Mouse (Mus musculus) cerebellum, adult 2 months (tissue): ENCODE data around the gene P2rx2. TPM values are rescaled to one million over a fixed set of nuclear protein-coding genes. Genes with fewer than 3 reads are reported as not detected.

Experiments used
- DNase-seq, 2 experiments: peaks; one replicate each; pipeline ENCODE4 v3.0.0; 2021
- H3K27ac ChIP-seq: fragments of 200-500 bp; 2 replicates; pipeline ENCODE4 v1.5.1; 2012; ENCODE audit warnings: low read length, control low read depth, inconsistent platforms; ENCODE audit not compliant: insufficient read depth
- H3K27me3 ChIP-seq: fragments of 200-500 bp; 2 replicates; pipeline ENCODE4 v1.6.1; 2012; ENCODE audit warnings: inconsistent platforms, mild to moderate bottlenecking, low read length, moderate library complexity; ENCODE audit not compliant: control insufficient read depth, insufficient read depth
- H3K4me1 ChIP-seq: fragments of 200-500 bp; 2 replicates; pipeline ENCODE4 v1.6.1; 2011; ENCODE audit warnings: low read length; ENCODE audit not compliant: control insufficient read depth, insufficient read depth
- H3K4me3 ChIP-seq: fragments of 200-500 bp; replicated peaks from 2 replicates; pipeline ENCODE3; 2011; ENCODE audit warnings: mild to moderate bottlenecking, low read depth, low read length, control low read depth; ENCODE audit not compliant: insufficient read depth
- CTCF ChIP-seq: fragments of 200-500 bp; IDR thresholded peaks from 2 replicates; pipeline ENCODE4 v1.5.1; 2011; ENCODE audit warnings: low read depth, mild to moderate bottlenecking, control low read depth, low read length, moderate library complexity, borderline replicate concordance; ENCODE audit not compliant: insufficient read depth
- POLR2A ChIP-seq: fragments of 200-500 bp; IDR thresholded peaks from 2 replicates; pipeline ENCODE4 v1.6.1; 2011; ENCODE audit warnings: low read length, control low read depth, borderline replicate concordance; ENCODE audit not compliant: insufficient read depth
- WGBS: fragments of 180-500 bp; shearing (Covaris S2); methylation state at CpG from one replicate; pipeline ENCODE4 v1.1.7; 2018; 5-methylcytosine and 5-hydroxymethylcytosine counted together
- polyA plus RNA-seq: library from polyadenylated mRNA; depleted of rRNA; stranded (reverse); fragments of >200 nt; gene quantifications from 2 replicates; pipeline ENCODE4 v1.2.3, GENCODE M21; 2012; rRNA removed

The P2rx2 gene
- 0.26 and 0.32 TPM in 2 replicates for polyA plus RNA-seq

DNA sequence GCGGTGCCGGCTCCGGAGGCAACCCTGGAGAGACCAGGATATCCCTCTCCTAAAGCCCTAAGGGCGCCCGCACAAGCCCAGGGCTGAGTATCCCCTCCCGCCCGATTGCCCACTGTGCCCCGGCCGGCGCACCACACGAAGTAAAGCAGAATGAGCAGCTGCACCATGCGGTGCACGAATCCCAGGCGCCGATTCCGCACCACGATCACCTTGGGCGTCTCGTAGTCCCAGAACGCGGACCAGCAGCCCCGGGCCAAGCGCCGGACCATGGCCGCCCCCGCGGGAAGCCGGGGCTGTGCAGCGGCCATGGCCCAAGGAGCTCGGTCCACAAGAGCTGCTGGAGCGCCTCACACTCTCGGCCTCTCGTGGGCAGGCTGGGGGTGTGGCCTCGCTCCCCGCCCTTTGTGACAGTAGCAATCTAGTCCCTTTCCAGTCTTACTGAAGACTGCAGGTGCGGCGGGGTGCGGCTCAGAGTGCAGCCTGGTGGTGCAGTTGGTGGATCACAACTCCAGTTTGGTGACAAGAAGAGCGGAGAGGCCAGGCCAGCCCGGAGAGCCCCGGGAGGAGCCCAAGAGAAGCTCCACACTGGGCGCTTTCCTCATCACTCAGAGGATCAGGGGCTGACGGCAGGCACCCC, at the start of gene P2rx2:
Gene P2rx2 (minus strand): TSS at position 565 of the 637 bp plus-strand sequence.
- peak within 1 kb of the TSS; percentile 12 for H3K4me3 ChIP-seq
- H3K27ac ChIP-seq, result no peak within 1 kb of the TSS
- H3K27me3 ChIP-seq, result no peaks in the 10 kb centered on the region
- TF ChIP-seq CTCF (no peak), POLR2A (no peak)
- peak; percentile 32 to 44 for DNase-seq
- no peaks in the 10 kb centered on the region for H3K4me1 ChIP-seq
- 2% methylated on average over 43 of the region's 43 CpGs for WGBS

DNA sequence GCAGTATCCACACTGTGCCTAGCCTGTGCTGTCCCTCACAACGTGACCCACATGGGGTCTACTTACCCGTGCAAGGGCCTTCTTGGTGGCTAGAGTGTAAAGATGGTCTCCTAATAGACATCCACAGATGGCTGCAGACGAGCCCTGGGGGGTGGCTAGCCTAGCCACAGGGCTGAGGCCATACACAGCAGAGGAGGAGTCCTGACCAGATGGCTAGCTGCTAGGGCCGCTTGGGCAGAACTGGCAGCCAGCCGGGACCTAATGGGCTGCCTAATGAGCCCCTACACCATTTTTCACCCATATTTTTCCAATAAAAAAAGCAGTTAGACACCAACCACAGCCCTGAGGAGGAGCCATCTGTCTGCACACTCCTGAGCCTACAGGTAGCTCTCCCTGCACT, 49.7 kb upstream of the P2rx2 start:
- TF ChIP-seq CTCF, result no peak
- no peak for TF ChIP-seq POLR2A
- WGBS, result 7% methylated on average over 5 of the region's 5 CpGs
- DNase-seq, result peak; percentile 82 to 87

GRCm38 (mm10) chr5:110390631-110391030, 47.6 kb upstream of the P2rx2 start:
- peak; percentile 73 to 84 for DNase-seq
- H3K4me1 ChIP-seq, result peaks cover 64% of the 10 kb centered on the region
- no peak overlapping the region for H3K4me3 ChIP-seq
- no peak overlapping the region for H3K27ac ChIP-seq
- no peaks in the 10 kb centered on the region for H3K27me3 ChIP-seq
- WGBS, result 31% methylated on average over 4 of the region's 4 CpGs
- TF ChIP-seq POLR2A (no peak), CTCF (no peak)

More for the DNA sequence above, 49.7 kb upstream of the P2rx2 start:
- Histone ChIP-seq H3K4me1 (peaks cover 69% of the 10 kb centered on the region), H3K27me3 (no peaks in the 10 kb centered on the region), H3K4me3 (no peak overlapping the region), H3K27ac (peak overlapping the region; percentile 51)

- TF ChIP-seq CTCF, result no peak
- TF ChIP-seq POLR2A, result no peak
- Histone ChIP-seq H3K4me3 (peak overlapping the region; percentile 43), H3K4me1 (peaks cover 46% of the 10 kb centered on the region), H3K27ac (no peak overlapping the region), H3K27me3 (no peaks in the 10 kb centered on the region)
- DNase-seq, result no peak
- 56% methylated on average over 8 of the region's 8 CpGs for WGBS
These were observed 44.3 kb upstream of the P2rx2 start for GRCm38 (mm10) chr5:110387332-110387731.

DNA sequence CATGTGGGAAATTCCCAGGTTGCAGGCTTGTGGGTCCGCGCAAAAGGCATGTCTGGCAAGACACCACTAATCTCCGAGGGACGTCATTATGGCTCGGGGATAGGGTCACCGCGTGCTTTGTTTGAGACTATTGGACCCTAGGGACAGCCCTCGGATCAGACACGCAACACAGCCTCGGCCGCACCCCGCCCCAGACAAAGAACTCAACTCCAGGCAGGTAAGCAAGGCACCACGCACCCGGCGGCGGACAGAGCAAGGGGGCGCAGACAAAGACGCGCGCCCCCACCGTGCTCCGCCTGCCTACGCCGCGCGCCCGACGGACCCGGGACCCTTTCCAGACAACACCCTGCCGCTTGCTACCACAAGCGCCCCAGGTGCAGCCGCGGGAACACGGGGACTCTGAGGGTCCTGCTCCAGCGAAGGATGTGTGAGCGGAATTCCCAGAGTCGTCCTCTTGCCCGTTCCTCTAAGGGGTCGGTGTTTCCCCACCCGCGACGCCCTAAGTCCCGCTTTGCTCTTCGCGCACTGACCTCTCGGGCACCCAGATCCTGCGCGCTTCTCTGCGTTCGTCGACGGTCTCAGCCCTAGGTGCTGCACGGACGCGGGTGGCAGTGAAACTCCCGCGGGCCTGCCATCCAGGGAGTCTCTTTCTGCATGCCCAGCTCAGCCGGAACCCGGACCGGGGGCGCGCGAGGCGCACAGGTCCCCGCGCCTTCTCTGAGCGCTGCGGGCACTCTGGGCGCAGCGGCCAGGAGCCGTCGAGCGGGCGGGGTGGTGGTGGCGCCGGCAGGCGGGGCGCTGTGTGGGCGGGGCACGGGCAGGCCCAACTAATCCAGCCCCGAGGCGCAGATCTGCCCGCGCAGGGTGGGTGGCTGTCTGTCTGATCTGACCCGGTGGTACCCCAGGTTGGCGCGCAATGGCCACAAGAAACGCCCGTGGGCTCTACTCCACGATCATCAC, 43.6 kb upstream of the P2rx2 start:
- TF ChIP-seq CTCF (no peak), POLR2A (peak; percentile 46; the same call in 1 of the 2 replicates)
- H3K4me3 ChIP-seq, result peak overlapping the region; percentile 67
- H3K27me3 ChIP-seq, result no peaks in the 10 kb centered on the region
- H3K27ac ChIP-seq, result peak overlapping the region; percentile 41; the same call in 1 of the 2 replicates
- peak; percentile 75 to 79 for DNase-seq
- H3K4me1 ChIP-seq, result peaks cover 46% of the 10 kb centered on the region
- WGBS, result 9% methylated on average over 90 of the region's 90 CpGs

GRCm38 (mm10) chr5:110385263-110385662, 42.3 kb upstream of the P2rx2 start:
- no peaks in the 10 kb centered on the region for H3K27me3 ChIP-seq
- H3K27ac ChIP-seq, result no peak overlapping the region; the same call in 1 of the 2 replicates
- H3K4me3 ChIP-seq, result peak overlapping the region; percentile 20
- WGBS, result 68% methylated on average over 4 of the region's 4 CpGs
- no peak for DNase-seq
- TF ChIP-seq POLR2A (no peak), CTCF (no peak)
- H3K4me1 ChIP-seq, result peaks cover 33% of the 10 kb centered on the region

GRCm38 (mm10) chr5:110384491-110384890, 41.5 kb upstream of the P2rx2 start:
- no peaks in the 10 kb centered on the region for H3K27me3 ChIP-seq
- 34% methylated on average over 6 of the region's 6 CpGs for WGBS
- no peak overlapping the region for H3K27ac ChIP-seq
- peaks cover 29% of the 10 kb centered on the region for H3K4me1 ChIP-seq
- no peak for TF ChIP-seq CTCF
- no peak for TF ChIP-seq POLR2A
- peak overlapping the region; percentile 9 for H3K4me3 ChIP-seq
- DNase-seq, result peak in 1 of 2 experiments; percentile 48

DNA sequence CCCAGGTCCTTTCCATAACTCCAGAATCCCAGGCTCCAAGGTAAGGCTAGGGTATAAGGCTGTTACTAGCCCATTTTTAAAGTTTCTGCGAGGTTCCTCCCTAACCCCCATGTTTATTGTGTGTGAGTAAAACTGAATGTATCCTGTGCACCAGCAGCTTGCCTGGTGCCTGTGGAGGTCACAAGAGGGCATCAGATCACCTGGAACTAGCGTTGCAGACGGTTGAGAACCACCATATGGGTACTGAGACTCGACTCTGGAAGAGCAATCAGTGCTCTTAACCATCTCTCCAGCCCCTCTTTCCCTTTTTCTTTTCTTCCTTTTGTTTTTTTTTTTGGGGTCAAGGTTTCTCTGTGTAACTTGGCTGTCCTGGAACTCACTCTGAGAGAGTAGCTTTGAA, 36.8 kb upstream of the P2rx2 start:
- Histone ChIP-seq H3K4me1 (peaks cover 30% of the 10 kb centered on the region), H3K27ac (no peak overlapping the region), H3K4me3 (no peak overlapping the region), H3K27me3 (no peaks in the 10 kb centered on the region)
- no peak for TF ChIP-seq POLR2A
- peak; percentile 20; the same call in 1 of the 2 replicates for TF ChIP-seq CTCF
- WGBS, result 79% methylated on average over 4 of the region's 4 CpGs
- no peak for DNase-seq
